Mouse (Mus musculus) common myeloid progenitor, adult 5-6 weeks (primary cell): ENCODE results near the gene Zswim8. TPM values are rescaled to one million over a fixed set of nuclear protein-coding genes. Genes with fewer than 3 reads are reported as not detected.

ENCODE experiments used
- ATAC-seq: replicated peaks from 2 replicates; pipeline ENCODE4 v1.8.0; 2016; ENCODE audit warnings: low read depth, mild to moderate bottlenecking, moderate TSS enrichment, inconsistent platforms; ENCODE audit not compliant: poor library complexity, severe bottlenecking
- total RNA-seq: library from RNA; stranded (forward); fragments of 200-1000, 187-1606 nt; gene quantifications from 2 replicates; pipeline ENCODE4 v1.2.3, GENCODE M21; 2017

The Zswim8 gene
- 7.9 and 17.6 TPM in 2 replicates for total RNA-seq

DNA sequence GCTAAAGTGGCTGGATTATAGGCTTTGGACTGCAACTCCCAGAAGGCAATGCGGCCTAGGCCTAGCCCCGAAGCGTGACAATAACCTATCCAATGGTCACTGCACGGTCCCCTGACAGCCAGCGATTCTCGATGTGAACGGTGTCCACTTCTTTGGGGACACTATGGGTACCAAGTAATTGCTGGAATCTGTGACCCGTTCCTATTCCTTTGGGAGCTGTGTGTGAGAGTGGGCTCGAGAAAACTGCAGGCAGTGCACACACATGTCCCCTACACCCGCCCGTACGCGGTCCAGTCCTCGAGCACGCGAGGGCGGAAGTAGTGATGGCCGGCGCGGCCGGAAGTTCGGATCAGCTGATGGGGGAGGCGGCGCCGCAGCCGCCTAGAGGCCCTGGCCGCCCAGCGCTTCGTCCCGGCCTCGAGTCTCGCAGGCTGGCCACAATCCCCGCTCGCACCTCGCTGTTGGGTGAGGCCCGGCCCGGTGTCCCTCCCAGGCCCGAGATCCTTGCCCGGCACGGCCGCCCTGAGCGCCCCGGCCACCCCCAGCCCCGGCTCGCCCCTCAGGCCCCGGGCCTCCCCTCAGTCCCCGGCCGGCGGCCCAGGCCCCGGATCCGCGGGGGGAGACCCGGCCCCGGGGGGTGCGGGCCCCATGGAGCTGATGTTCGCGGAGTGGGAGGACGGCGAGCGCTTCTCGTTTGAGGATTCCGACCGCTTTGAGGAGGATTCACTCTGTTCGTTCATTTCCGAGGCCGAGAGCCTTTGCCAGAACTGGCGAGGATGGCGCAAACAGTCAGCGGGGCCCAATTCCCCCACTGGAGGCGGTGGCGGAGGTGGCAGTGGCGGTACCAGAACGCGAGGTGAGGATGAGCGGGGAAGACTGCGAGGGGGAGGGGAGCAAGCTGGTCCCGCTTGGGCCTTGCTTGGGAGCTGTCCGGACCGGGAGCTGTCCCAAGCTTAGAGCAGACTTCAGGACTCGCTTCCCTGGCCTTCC, at the start of gene Zswim8:
Gene Zswim8 (plus strand): TSS at position 352 of the 990 bp plus-strand sequence.
- peak; percentile 76 for ATAC-seq

DNA sequence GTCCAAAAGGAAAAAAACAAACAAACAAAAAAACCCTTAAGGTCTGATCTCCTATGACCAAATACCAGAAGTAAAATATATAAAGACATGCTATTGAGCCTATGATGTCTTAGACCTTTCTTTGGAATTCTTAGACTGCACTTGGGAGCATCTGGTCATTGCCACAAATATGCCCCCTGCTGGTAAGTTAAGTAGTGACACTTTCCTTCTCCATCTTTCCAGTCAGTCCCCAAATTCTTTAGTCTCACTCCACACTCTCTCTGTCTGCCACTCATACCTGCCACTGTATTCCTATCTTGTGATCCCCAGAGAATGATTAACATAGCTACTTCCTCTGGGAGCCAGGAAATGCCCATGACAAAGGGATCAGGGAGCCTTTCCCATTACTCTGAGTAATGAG, 49.0 kb upstream of the Zswim8 start:
- no peak; the same call in 1 of the 2 replicates for ATAC-seq

DNA sequence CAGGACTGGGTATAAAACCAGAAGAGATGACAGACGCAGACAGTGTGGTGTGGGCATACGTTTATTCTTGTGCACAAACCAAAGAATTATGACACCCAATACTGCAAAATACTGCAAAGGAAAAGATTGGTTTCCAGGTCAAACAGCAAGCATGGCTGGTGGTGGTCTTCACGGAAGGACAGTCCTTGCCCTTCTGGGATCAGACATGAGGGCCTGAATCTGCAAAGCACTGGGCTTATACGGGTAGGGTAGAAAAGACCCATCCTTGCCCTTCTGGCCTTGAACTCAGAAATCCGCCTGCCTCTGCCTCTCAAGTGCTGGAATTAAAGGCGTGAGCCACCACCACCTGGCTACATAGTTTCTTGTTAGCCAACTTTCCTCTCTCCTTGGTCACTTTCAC, 48.5 kb upstream of the Zswim8 start:
- ATAC-seq: no peak

DNA sequence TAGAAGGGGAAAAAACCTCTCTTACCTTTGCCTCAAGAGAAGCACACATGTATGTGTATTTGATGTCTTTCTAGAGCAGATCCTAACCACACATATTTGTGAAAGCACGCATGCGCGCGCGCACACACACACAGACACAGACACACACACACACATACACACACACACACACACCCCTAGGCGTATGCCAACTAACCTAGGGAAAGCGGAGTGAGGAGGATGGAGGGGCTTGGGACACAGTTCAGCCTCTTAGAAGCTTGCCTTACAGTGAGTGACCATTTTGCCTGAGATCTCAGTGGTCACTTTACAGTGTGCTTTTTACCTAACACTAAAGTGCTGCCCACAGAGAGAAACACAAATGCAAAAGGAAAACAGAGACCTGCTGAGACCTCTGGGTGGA, 47.7 kb upstream of the Zswim8 start:
- no peak for ATAC-seq

DNA sequence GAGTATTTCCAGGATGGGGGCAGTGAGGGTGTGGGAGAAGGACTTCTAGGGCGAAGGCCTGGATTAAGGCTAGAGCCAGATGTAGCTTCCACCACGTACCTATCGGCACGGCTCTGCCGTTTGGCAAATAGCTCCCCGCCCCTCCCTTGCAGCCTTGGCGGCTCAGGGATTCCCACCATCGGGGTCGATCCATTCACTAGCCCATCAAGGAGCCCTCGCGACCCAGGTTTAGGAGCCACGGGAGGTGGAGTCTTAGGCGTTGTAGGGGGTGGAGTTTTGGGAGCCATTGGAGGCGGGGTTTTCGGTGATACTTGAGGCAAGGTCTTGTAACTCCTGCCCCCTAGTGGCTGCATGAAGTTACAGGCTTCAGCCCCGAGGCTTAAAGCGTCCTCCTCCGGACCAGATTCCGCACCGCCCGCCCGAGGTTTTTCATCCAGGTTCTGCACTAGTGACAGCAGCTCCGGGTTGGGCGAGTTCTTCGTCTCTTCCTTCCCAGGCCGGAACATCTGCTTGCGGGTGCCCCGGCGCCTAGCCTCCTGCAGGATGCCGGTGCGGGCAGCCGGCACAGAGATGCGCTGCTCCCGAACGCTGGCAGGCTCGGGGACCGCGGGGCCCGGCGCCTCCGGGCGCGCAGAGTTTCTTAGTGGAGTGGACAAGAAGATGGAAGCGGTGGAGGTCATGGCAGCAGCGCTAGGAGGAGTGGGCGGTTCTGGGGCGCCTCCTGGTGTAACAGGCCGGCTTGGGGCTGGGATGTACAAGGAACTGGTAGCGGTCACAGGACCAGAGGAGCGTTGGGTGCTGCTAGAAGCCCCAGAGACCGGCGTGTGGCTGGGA, 46.3 kb upstream of the Zswim8 start:
- peak; percentile 93 for ATAC-seq

DNA sequence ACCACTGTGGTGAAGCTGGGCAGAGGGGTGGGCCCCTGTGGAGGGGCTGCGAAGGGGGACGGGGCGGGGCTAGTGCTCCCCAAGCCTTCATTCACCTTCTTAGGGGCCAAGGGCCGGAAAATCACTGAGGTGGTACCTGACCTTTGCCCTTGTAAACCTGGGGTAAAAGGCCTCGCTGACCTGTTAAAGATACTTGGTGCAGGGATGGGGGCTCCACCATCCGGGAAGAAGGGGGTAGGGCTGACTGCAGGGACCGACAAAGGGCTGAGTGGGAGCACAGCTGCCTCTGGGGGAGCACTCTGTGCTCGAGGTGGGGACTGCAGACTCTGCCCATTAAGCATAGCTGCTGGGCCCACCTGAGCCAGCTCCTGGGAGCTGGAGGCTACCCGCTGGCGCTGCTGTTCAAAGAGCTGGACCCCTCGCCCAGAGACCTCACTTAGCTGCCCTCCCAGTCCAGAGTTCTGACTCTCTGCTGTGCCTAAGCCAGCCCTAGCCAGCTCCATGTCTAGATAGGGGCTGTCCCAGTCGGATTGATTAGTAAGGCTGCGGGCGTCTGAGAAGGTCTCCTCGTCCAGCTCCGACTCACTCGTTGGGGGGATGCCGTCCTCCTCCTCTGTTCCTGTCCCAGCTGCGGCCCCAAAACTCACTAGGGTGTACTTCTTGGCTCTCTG, 45.6 kb upstream of the Zswim8 start:
- no peak for ATAC-seq

DNA sequence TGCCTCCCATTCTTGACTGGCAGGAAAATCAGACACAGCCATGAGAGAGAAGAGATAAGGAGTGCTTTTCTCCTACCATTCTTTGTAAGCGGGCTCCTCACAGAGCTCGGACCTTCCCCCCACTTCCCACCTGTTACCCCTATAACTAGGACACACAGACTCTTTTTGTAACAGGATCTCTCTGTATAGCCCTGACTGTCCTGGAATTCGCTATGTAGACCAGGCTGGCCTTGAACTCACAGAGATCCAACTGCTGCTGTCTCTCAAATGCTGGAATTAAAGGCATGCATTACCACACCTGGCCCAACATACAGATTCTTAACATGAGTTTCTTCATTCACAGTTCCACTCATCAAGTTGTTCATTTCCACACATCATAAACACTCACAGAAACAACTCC, 44.6 kb upstream of the Zswim8 start:
- no peak for ATAC-seq

DNA sequence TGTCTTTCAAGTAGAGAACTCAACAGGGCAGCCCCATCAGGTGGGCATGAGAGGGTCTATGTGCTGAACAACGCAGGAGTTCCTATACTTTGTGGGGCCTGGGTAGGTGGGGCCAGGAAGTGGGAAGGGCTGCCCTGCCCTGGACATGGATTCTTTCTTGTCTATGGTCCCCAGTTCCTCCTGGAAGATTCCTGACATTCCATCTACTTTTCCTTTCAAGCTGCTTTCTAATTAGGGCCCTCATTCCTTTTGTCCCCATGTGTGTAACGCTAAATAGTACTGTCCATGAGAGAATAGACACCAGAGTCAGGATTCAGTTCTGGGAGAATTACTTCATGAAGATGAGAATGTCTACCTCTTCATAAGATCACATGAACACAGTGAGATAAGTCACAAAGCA, 43.8 kb upstream of the Zswim8 start:
- no peak for ATAC-seq

DNA sequence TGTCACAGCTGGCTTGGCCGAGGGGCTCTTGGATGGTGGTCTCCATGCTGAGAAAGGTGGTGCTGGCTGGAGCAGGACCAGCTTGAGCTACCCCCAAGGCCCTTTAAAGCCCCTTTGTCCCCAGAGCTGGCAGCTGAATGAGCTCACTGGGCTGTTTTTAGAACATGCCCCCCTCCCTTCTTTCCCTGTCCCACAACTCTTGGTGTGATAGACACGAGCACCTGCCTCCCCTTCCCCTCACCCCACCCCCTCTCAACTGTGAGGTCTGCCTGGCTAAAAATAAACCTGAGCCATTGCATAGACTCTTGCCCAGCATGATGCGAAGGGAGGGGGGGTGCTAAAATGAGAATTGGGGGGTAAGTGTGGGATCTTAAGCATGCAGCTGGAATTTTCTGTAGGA, 42.9 kb upstream of the Zswim8 start:
- no peak for ATAC-seq

DNA sequence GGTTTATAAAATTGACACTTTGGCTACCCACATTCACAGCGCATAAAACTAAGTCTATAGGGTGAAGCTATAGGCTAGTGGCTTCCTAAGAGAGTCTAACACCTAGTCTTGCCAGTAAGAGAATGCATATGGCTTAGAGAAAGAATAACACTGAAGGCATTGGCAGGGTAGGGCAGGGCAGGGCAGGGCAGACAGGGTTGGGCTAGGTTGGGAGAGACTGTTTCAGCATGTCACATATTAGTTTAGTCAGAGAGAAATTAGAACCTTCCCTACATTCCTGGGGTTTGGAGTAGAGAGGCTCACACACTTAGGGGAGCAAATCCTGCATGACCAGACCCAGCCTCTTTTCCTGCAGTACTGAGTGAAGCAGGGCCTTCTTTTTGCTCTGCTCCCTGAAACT, 39.9 kb upstream of the Zswim8 start:
- ATAC-seq: no peak

DNA sequence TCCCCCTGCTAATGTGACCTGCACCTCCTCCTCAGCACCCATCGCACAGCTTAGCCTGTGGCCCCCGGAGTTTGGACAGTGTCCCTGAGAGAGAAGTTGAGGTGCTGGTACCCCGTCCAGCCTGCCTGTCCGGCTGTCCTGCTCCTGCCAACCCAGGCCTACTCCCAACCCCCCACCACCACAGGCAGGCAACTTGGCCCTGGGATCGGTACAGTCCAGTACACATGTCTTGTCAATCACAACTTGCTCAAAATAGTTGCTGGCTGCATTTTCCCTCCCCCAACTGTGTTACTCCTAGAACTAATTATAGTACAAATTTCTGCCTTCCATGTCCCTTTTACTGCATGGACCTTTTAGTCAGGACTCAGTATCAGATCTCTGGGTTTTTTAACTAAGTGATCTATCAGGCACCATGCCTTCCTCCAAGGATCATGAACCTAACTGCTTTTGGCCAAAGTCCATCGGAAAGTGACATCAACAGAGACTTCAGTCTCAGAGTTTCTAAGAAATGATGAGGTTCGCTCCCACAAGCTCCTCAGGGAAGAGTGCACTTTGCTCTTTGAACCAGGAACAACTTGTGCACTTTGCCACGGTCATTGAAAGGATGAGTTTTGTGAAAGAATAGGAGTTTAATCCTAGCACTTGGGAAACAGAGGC, 39.1 kb upstream of the Zswim8 start, which contains the start of gene Synpo2l:
Gene Synpo2l (minus strand): TSS at position 201 of the 657 bp plus-strand sequence.
- ATAC-seq: no peak

DNA sequence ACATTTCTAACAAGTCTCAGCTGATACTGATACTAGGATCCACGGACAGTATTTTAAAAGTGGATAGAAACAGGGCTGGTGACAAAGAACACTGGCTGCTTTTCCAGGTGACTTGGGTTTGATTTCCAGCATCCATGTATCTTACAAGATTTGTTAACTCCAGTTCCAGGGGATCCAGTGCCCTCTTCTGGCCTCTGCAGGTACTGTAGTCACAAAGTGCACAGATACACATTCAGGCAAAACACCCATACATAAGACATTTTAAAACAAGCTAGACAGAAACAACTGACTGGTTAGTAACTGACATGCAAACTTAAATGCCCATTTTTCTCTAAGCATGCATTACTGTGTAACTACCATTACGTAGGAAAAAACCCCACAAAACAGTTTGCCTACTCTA, 34.4 kb upstream of the Zswim8 start:
- no peak for ATAC-seq

DNA sequence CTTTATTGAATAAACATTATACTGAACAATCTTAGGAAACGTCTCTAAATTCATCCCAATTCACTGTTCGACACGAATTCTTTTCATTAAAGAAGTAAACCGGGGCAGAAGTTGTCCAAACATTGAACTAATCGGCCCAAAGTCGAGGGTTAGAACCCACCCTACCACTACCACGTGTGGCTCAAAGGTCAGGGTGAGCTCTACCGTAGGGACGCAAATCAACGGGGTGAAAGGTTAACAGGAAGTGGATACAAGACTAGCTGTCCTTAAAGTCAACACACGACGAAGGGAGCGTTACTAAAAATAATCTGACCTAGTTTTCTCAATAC, 33.7 kb upstream of the Zswim8 start:
- ATAC-seq: peak; percentile 36

DNA sequence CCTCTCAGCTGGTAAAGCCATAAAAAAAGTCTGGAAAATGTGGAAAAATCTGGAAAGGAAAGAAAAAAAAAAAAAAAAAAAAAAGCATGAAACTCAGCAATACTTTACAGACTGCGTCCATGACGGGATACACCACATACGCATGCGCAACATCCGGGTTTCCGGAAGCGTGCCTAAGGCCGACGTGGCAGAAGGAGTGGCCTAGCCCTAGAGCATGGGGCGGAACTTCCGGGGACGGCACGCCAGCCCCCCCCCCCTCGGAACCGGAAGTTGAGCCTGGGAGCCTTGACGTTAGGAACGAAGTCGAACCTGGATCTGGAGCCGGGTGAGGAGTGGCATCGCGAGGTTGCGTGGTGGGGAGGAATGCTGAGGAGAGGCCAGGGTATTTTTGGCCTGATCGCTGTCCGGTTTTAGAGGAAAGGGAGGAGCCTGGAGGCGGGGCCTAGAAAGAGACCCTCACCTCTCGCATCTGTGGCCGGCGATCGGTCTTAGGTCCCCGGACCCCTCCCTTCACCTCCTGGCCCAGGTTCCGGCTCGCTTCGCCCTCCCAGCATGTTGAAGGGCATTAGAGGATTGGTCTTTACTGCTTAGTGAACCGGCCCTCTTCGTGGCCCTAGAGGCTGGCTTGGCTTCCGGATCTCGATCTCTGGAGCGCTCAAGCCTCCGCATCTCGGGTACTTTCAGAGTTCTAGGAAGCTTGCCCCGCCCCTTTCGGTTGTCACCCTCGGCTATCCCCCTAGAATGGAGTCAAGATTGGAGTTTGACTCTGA, 33.1 kb upstream of the Zswim8 start, which contains the start of gene Sec24c:
Gene Sec24c (plus strand): TSS at position 245 of the 770 bp plus-strand sequence.
- ATAC-seq: peak; percentile 89

DNA sequence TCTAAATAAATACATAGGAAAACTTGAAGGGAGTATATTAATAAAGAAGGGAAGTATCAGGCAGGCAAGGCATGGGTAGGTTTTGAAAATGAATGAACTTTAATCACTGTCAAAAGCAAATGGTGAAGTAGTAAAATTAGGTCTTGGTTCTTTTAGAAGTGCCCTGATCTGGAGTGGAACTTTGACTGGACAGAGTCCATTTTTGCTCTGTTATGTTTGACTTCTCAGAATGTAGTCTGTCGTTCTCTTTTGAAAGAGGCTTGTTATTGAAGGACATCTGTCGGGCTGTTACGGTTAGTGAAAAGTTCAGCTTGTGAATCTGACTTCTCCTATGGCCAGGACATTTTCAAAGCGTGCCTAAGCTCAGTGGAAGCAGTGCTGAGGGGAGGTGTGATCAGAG, 29.4 kb upstream of the Zswim8 start:
- ATAC-seq: no peak

DNA sequence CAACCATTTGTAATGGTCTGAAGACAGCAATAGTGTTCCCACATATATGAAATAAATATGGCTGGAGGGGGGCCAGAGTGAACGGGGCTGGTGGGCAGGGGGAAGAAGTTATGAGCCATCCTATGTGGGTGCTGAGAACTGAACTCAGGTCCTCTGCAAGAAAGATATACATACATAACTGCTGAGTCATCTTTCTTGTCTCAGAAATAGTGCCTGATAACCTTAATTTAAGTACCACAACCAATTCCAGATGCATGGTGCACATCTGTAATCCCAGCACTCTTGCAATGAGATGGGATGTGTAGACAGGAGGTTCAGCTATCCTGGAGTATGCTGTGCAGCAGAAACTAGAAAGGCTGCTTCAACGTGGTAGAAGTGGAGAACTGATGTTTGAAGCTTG, 25.6 kb upstream of the Zswim8 start:
- no peak for ATAC-seq

DNA sequence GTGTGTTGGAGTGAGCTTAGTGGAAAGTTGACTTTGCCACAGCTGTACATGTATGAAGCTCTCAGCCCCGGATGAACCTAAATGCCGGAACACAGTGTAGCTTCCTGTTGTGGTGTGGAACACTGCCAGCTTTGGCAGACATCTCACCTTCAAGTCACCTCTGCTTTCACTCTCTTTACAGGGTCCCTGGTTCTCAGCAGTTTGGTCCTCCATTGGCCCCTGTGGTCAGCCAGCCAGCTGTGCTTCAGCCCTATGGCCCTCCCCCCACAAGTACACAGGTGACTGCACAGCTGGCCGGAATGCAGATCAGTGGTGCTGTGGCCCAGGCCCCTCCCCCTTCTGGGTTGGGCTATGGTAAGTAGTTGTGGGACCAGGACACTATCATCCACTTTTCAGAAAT, 24.9 kb upstream of the Zswim8 start:
- peak; percentile 77 for ATAC-seq

DNA sequence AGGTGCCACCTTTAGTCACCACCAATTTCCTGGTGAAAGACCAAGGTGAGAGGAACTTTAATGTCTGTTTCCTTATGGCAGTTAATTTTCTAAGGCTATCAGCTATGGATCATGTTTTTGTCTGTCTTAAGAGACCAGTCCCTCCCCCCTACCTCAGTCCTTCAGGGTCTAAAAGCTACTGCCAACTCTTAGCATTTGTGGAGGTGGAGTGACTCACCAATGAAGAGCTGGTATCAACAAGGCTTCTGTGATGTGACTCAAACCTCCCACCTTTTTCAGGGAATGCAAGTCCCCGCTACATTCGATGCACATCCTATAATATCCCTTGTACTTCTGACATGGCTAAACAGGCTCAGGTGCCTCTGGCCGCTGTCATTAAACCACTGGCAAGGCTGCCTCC, 20.8 kb upstream of the Zswim8 start:
- no peak for ATAC-seq

DNA sequence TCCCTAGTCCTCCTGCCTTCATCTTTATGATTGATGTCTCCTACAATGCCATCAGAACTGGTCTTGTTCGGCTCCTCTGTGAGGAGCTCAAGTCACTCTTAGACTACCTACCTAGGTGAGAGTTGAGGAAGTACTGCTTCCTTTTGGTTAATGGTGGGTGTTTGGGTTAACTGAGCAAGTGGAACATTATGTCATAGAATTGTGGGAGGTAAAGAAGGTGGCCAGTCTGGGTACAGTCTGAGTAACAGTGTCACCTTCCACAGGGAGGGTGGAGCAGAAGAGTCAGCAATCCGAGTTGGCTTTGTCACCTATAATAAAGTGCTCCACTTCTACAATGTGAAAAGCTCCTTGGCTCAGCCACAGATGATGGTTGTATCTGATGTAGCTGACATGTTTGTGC, 18.3 kb upstream of the Zswim8 start:
- no peak for ATAC-seq
